Mouse (Mus musculus) hindbrain, embryonic 10.5 days (tissue): ENCODE measurements around the gene Nxt1. TPM values are rescaled to one million over a fixed set of nuclear protein-coding genes. Genes with fewer than 3 reads are reported as not detected.

Experiments
- DNase-seq: peaks from one replicate; pipeline ENCODE4 v3.0.0-alpha.2; 2017; ENCODE audit warnings: low spot score
- H3K27ac ChIP-seq: fragments of 300-500 bp; sonication (generic); 2 replicates; pipeline ENCODE4 v1.5.1; 2016; ENCODE audit warnings: mild to moderate bottlenecking, moderate library complexity
- H3K27me3 ChIP-seq: fragments of 300-500 bp; sonication (generic); 2 replicates; pipeline ENCODE4 v1.6.1; 2016; ENCODE audit warnings: mild to moderate bottlenecking; ENCODE audit not compliant: poor library complexity, insufficient read depth, severe bottlenecking
- H3K36me3 ChIP-seq: fragments of 300-500 bp; sonication (generic); 2 replicates; pipeline ENCODE4 v1.6.1; 2016; ENCODE audit warnings: mild to moderate bottlenecking, moderate library complexity
- H3K4me1 ChIP-seq: fragments of 300-500 bp; sonication (generic); replicated peaks from 2 replicates; pipeline ENCODE4 v1.6.1; 2016; ENCODE audit warnings: mild to moderate bottlenecking
- H3K4me3 ChIP-seq: fragments of 300-500 bp; sonication (generic); 2 replicates; pipeline ENCODE4 v1.5.1; 2016; ENCODE audit warnings: mild to moderate bottlenecking, moderate library complexity
- H3K9me3 ChIP-seq: fragments of 300-500 bp; sonication (generic); 2 replicates; pipeline ENCODE4 v1.6.1; 2016; ENCODE audit warnings: mild to moderate bottlenecking, moderate library complexity
- WGBS: fragments of 180-500 bp; shearing (Covaris S2); methylation state at CpG from one replicate; pipeline ENCODE4 v1.1.7; 2016; 5-methylcytosine and 5-hydroxymethylcytosine counted together
- polyA plus RNA-seq: library from polyadenylated mRNA; unstranded; fragments of >200 nt; fragmentation: Nextera tagmentation; extraction: Ambion mirVana; gene quantifications from 2 replicates; pipeline ENCODE4 v1.2.1, GENCODE M21; 2016

Nxt1 gene
- polyA plus RNA-seq, 1 experiment from 2014 or later: 120 TPM

GRCm38 (mm10) chr2:148677801-148678200, 5.4 kb downstream of the Nxt1 start:
- H3K27ac ChIP-seq: peak overlapping the region; percentile 89
- peaks cover 71% of the 10 kb centered on the region for H3K4me1 ChIP-seq
- H3K36me3 ChIP-seq: peaks cover 30% of the 10 kb centered on the region
- H3K4me3 ChIP-seq: peak overlapping the region; percentile 65
- H3K27me3 ChIP-seq: no peaks in the 10 kb centered on the region
- no peaks in the 10 kb centered on the region for H3K9me3 ChIP-seq
- 3% methylated on average over 26 of the region's 26 CpGs for WGBS
- peak; percentile 89 for DNase-seq

- DNase-seq: peak; percentile 80
- H3K27me3 ChIP-seq: no peaks in the 10 kb centered on the region
- no peaks in the 10 kb centered on the region for H3K9me3 ChIP-seq
- H3K27ac ChIP-seq: peak overlapping the region; percentile 89
- peaks cover 58% of the 10 kb centered on the region for H3K4me1 ChIP-seq
- 2% methylated on average over 9 of the region's 9 CpGs for WGBS
- H3K4me3 ChIP-seq: peak overlapping the region; percentile 65
- peaks cover 42% of the 10 kb centered on the region for H3K36me3 ChIP-seq
Measured at GRCm38 (mm10) chr2:148679346-148679745, 6.9 kb downstream of the Nxt1 start.

GRCm38 (mm10) chr2:148680775-148681291, 8.4 kb downstream of the Nxt1 start, which contains the start of gene Gzf1:
TSS of gene Gzf1 (plus strand) at chr2:148681023.
- Histone ChIP-seq H3K27ac (peak within 1 kb of the TSS; percentile 89), H3K27me3 (no peaks in the 10 kb centered on the region), H3K4me1 (peaks cover 57% of the 10 kb centered on the region), H3K36me3 (peaks cover 42% of the 10 kb centered on the region), H3K9me3 (no peaks in the 10 kb centered on the region), H3K4me3 (peak within 1 kb of the TSS; percentile 65)
- peak; percentile 99 for DNase-seq
- WGBS: under 1% methylated on average over 39 of the region's 39 CpGs

- Histone ChIP-seq H3K4me3 (peak overlapping the region; percentile 65), H3K9me3 (no peaks in the 10 kb centered on the region), H3K36me3 (peaks cover 42% of the 10 kb centered on the region), H3K4me1 (peaks cover 56% of the 10 kb centered on the region), H3K27ac (peak overlapping the region; percentile 89), H3K27me3 (no peaks in the 10 kb centered on the region)
- WGBS: 11% methylated on average over 17 of the region's 17 CpGs
- no peak for DNase-seq
Measured at GRCm38 (mm10) chr2:148681461-148681891, 9.1 kb downstream of the Nxt1 start.

- Histone ChIP-seq H3K27me3 (no peaks in the 10 kb centered on the region), H3K4me1 (peaks cover 40% of the 10 kb centered on the region), H3K27ac (no peak overlapping the region), H3K9me3 (no peaks in the 10 kb centered on the region), H3K36me3 (peaks cover 49% of the 10 kb centered on the region), H3K4me3 (no peak overlapping the region)
- WGBS: 92% methylated on average over 1 of the region's 1 CpGs
- DNase-seq: no peak
Measured at GRCm38 (mm10) chr2:148683031-148683430, 10.6 kb downstream of the Nxt1 start.

- Histone ChIP-seq H3K9me3 (no peaks in the 10 kb centered on the region), H3K36me3 (peaks cover 69% of the 10 kb centered on the region), H3K4me3 (no peak overlapping the region), H3K27ac (no peak overlapping the region), H3K27me3 (no peaks in the 10 kb centered on the region), H3K4me1 (peaks cover 21% of the 10 kb centered on the region)
- 97% methylated on average over 2 of the region's 2 CpGs for WGBS
- DNase-seq: no peak
Measured at GRCm38 (mm10) chr2:148684972-148685371, 12.6 kb downstream of the Nxt1 start.

GRCm38 (mm10) chr2:148685709-148686108, 13.3 kb downstream of the Nxt1 start:
- Histone ChIP-seq H3K27ac (no peak overlapping the region), H3K36me3 (peaks cover 76% of the 10 kb centered on the region), H3K9me3 (no peaks in the 10 kb centered on the region), H3K4me3 (no peak overlapping the region), H3K27me3 (no peaks in the 10 kb centered on the region), H3K4me1 (peaks cover 13% of the 10 kb centered on the region)
- WGBS: 94% methylated on average over 3 of the region's 3 CpGs
- no peak for DNase-seq

GRCm38 (mm10) chr2:148686862-148687261, 14.5 kb downstream of the Nxt1 start:
- whole genome bisulfite sequencing: 98% methylated on average over 1 of the region's 1 CpGs

GRCm38 (mm10) chr2:148687971-148688370, 15.6 kb downstream of the Nxt1 start:
- Histone ChIP-seq H3K4me3 (no peak overlapping the region), H3K27ac (no peak overlapping the region), H3K4me1 (no peaks in the 10 kb centered on the region), H3K36me3 (peaks cover 99% of the 10 kb centered on the region), H3K27me3 (no peaks in the 10 kb centered on the region), H3K9me3 (no peaks in the 10 kb centered on the region)
- 95% methylated on average over 5 of the region's 5 CpGs for WGBS
- no peak for DNase-seq

More at GRCm38 (mm10) chr2:148686862-148687261, 14.5 kb downstream of the Nxt1 start:
- Histone ChIP-seq H3K4me1 (peaks cover 7% of the 10 kb centered on the region), H3K4me3 (no peak overlapping the region), H3K9me3 (no peaks in the 10 kb centered on the region), H3K27me3 (no peaks in the 10 kb centered on the region), H3K27ac (no peak overlapping the region), H3K36me3 (peaks cover 88% of the 10 kb centered on the region)
- DNase-seq: no peak

GRCm38 (mm10) chr2:148689444-148690140, 17.2 kb downstream of the Nxt1 start:
- H3K9me3 ChIP-seq: no peaks in the 10 kb centered on the region
- 98% methylated on average over 6 of the region's 6 CpGs for WGBS
- H3K27me3 ChIP-seq: no peaks in the 10 kb centered on the region
- no peak overlapping the region for H3K4me3 ChIP-seq
- peaks cover 98% of the 10 kb centered on the region for H3K36me3 ChIP-seq
- no peak overlapping the region for H3K27ac ChIP-seq
- H3K4me1 ChIP-seq: no peaks in the 10 kb centered on the region
- no peak for DNase-seq

- Histone ChIP-seq H3K27ac (no peak overlapping the region), H3K9me3 (no peaks in the 10 kb centered on the region), H3K36me3 (peaks cover 98% of the 10 kb centered on the region), H3K4me1 (no peaks in the 10 kb centered on the region), H3K27me3 (no peaks in the 10 kb centered on the region), H3K4me3 (no peak overlapping the region)
- WGBS: 98% methylated on average over 3 of the region's 3 CpGs
- no peak for DNase-seq
Measured at GRCm38 (mm10) chr2:148690291-148690690, 17.9 kb downstream of the Nxt1 start.

- 94% methylated on average over 5 of the region's 5 CpGs for WGBS
- no peak overlapping the region for H3K4me3 ChIP-seq
Measured at GRCm38 (mm10) chr2:148690781-148691180, 18.4 kb downstream of the Nxt1 start.

GRCm38 (mm10) chr2:148698571-148698970, 26.2 kb downstream of the Nxt1 start:
- H3K27me3 ChIP-seq: no peaks in the 10 kb centered on the region
- WGBS: 88% methylated on average over 5 of the region's 5 CpGs
- H3K27ac ChIP-seq: no peak overlapping the region
- H3K9me3 ChIP-seq: no peaks in the 10 kb centered on the region
- H3K4me1 ChIP-seq: no peaks in the 10 kb centered on the region
- no peak overlapping the region for H3K4me3 ChIP-seq
- H3K36me3 ChIP-seq: peaks cover 63% of the 10 kb centered on the region
- DNase-seq: no peak

More at GRCm38 (mm10) chr2:148690781-148691180, 18.4 kb downstream of the Nxt1 start:
- Histone ChIP-seq H3K4me1 (no peaks in the 10 kb centered on the region), H3K36me3 (peaks cover 98% of the 10 kb centered on the region), H3K9me3 (no peaks in the 10 kb centered on the region), H3K27me3 (no peaks in the 10 kb centered on the region), H3K27ac (no peak overlapping the region)
- no peak for DNase-seq
